Mouse (Mus musculus) hematopoietic stem cell, adult 5-6 weeks (primary cell): ENCODE results near the gene Car5a. TPM values are rescaled to one million over a fixed set of nuclear protein-coding genes. Genes with fewer than 3 reads are reported as not detected.

Experiments used
- ATAC-seq, 2 experiments: fragments of 125-278 bp in 1 of 2; replicated peaks in 1 of 2; 2 replicates each; pipeline ENCODE4 v1.8.0; 2016 to 2017; ENCODE audit warnings: inconsistent platforms in 2 of 2, mild to moderate bottlenecking in 2 of 2, moderate number of reproducible peaks in 2 of 2, low read depth in 1 of 2, moderate TSS enrichment in 1 of 2; ENCODE audit not compliant: low FRiP score in 2 of 2, poor library complexity in 2 of 2, severe bottlenecking in 2 of 2, insufficient read depth in 1 of 2, low TSS enrichment in 1 of 2
- total RNA-seq: library from RNA; stranded (forward); fragments of 172-1452, 232-1000 nt; gene quantifications from 2 replicates; pipeline ENCODE4 v1.2.3, GENCODE M21; 2017

Car5a gene
- total RNA-seq, 1 experiment from 2014 or later = not detected

- ATAC-seq = no peak
These were observed 66.8 kb downstream of the Car5a start for GRCm38 (mm10) chr8:121877828-121878480.

GRCm38 (mm10) chr8:121877212-121877611 is 67.5 kb downstream of the Car5a start:
- ATAC-seq = peak; percentile 49 to 53; a peak in 3 of 4 replicates

- ATAC-seq = no peak
These were observed 69.2 kb downstream of the Car5a start for GRCm38 (mm10) chr8:121875517-121875916.

- no peak for ATAC-seq
These were observed 69.7 kb downstream of the Car5a start for GRCm38 (mm10) chr8:121875045-121875444.

- no peak; a peak in 1 of 4 replicates for ATAC-seq
These were observed 70.7 kb downstream of the Car5a start for GRCm38 (mm10) chr8:121874031-121874430.

GRCm38 (mm10) chr8:121871833-121872440 is 72.8 kb downstream of the Car5a start:
- ATAC-seq = peak in 1 of 2 experiments; percentile 40; a peak in 3 of 4 replicates

- ATAC-seq = no peak
These were observed 74.5 kb downstream of the Car5a start for GRCm38 (mm10) chr8:121870190-121870589.

- ATAC-seq = no peak
These were observed 75.8 kb downstream of the Car5a start for GRCm38 (mm10) chr8:121868896-121869295.

- ATAC-seq = no peak
These were observed 76.5 kb downstream of the Car5a start for GRCm38 (mm10) chr8:121868196-121868595.

Other genes starting within 250 kb of the Car5a start
- not detected in 2 replicates for gene Jph3, start 215.3 kb downstream of the Car5a start, total RNA-seq
- gene Klhdc4, start 115.3 kb downstream of the Car5a start, total RNA-seq = 25.7 and 32.3 TPM in 2 replicates
- 15.9 and 18.2 TPM in 2 replicates for gene Slc7a5, start 37.2 kb downstream of the Car5a start, total RNA-seq
- gene Banp, start 4.8 kb upstream of the Car5a start, total RNA-seq = 19.8 and 25.3 TPM in 2 replicates